Mouse (Mus musculus) heart, embryonic 10.5 days (tissue): ENCODE measurements around the gene Fetub. TPM values are rescaled to one million over a fixed set of nuclear protein-coding genes. Genes with fewer than 3 reads are reported as not detected.

Experiments
- DNase-seq: peaks from one replicate; pipeline ENCODE4 v3.0.0-alpha.2; 2017; ENCODE audit warnings: low spot score
- H3K27ac ChIP-seq: fragments of 300-500 bp; sonication (generic); 2 replicates; pipeline ENCODE4 v1.5.1; 2016; ENCODE audit warnings: mild to moderate bottlenecking
- H3K27me3 ChIP-seq: fragments of 300-500 bp; sonication (generic); 2 replicates; pipeline ENCODE4 v1.6.1; 2016; ENCODE audit warnings: mild to moderate bottlenecking; ENCODE audit not compliant: poor library complexity, insufficient read depth, severe bottlenecking
- H3K36me3 ChIP-seq: fragments of 300-500 bp; sonication (generic); 2 replicates; pipeline ENCODE4 v1.6.1; 2016; ENCODE audit warnings: mild to moderate bottlenecking, moderate library complexity
- H3K4me1 ChIP-seq: fragments of 300-500 bp; sonication (generic); 2 replicates; pipeline ENCODE4 v1.6.1; 2016; ENCODE audit warnings: mild to moderate bottlenecking
- H3K4me3 ChIP-seq: fragments of 300-500 bp; sonication (generic); 2 replicates; pipeline ENCODE4 v1.5.1; 2016; ENCODE audit warnings: mild to moderate bottlenecking, moderate library complexity
- H3K9me3 ChIP-seq: fragments of 300-500 bp; sonication (generic); 2 replicates; pipeline ENCODE4 v1.6.1; 2016; ENCODE audit warnings: mild to moderate bottlenecking, moderate library complexity
- WGBS: fragments of 180-500 bp; shearing (Covaris S2); methylation state at CpG from one replicate; pipeline ENCODE4 v1.1.7; 2016; 5-methylcytosine and 5-hydroxymethylcytosine counted together
- polyA plus RNA-seq: library from polyadenylated mRNA; unstranded; fragments of >200 nt; fragmentation: Nextera tagmentation; extraction: Ambion mirVana; gene quantifications from 2 replicates; pipeline ENCODE4 v1.2.1, GENCODE M21; 2016

Fetub gene
- polyA plus RNA-seq, 1 experiment from 2014 or later = not detected

DNA sequence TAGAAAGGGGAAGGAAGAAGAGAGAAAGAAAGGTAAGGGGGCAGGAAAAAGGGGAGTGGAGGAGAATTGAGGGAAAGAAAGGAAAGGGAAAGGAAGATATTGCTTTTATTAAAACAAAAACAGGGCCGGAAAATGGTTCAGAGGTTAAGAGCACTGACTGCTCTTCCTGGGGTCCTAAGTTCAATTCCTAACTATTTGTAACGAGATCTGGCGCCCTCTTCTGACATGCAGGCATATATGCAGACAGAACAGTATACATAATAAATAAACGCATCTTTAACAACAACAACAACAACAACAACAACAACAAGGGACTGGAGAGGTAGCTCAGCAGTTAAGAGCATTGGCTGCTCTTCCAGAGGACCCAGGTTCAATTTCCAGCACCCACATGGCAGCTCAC is 34.9 kb downstream of the Fetub start:
- no peaks in the 10 kb centered on the region for H3K27me3 ChIP-seq
- no peaks in the 10 kb centered on the region for H3K36me3 ChIP-seq
- no peaks in the 10 kb centered on the region for H3K9me3 ChIP-seq
- H3K27ac ChIP-seq = no peak overlapping the region
- peaks cover 4% of the 10 kb centered on the region; the same call in 1 of the 2 replicates for H3K4me1 ChIP-seq
- DNase-seq = no peak
- H3K4me3 ChIP-seq = no peak overlapping the region
- 31% methylated on average over 4 of the region's 4 CpGs for WGBS

DNA sequence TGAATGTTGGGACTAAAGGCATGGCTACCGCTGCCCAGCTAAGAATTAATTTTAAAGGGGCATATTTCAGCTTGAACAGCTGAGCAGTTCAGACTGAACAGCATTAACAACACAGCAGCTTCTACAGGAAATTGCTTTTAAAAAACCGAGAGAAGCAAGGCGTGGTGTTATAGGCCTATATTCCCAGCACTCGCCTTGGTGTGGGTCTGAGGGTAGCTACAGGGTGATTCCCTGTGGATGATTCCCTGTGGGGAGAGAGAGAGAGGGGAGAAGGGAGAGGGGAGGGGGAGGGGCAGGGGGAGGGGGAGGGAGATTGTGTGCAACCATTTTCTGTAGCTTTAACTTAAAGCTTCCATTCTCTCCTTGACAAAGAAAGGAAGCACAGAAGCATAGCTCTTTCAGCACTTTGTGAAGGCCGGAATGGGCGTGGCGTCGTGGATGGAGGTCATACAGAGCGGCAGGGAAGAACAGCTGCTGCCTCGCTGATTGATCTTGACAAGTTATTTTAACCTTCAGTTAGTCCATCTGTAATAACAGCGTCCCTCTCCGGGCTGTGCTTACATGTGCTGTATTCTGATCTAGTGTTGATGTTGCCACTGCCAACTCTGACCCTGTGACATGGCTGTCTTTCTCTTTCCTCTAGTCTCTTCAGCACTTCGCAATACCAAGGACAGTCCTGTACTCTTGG is 37.4 kb downstream of the Fetub start:
- Histone ChIP-seq H3K4me3 (no peak overlapping the region), H3K27ac (no peak overlapping the region), H3K27me3 (no peaks in the 10 kb centered on the region), H3K4me1 (peaks cover 4% of the 10 kb centered on the region; the same call in 1 of the 2 replicates), H3K9me3 (no peaks in the 10 kb centered on the region), H3K36me3 (no peaks in the 10 kb centered on the region)
- WGBS = 66% methylated on average over 13 of the region's 13 CpGs
- DNase-seq = peak; percentile 56

DNA sequence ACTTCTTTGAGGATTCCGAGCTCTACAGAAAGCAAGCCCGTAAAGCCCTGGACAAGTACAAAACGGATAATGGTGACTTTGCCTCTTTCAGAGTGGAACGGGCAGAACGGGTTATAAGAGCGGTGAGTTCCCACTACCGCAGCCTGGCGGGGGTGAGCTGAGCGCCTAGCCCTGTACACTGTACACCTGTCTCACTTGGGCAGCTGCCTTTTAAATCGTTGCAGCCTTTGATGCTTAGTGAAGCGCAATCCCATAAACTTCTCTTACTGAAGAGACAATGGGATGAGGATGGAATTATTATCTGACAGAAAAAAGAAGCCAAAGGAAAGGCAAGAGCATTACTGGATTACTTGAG is 37.9 kb downstream of the Fetub start:
- Histone ChIP-seq H3K27me3 (no peaks in the 10 kb centered on the region), H3K36me3 (no peaks in the 10 kb centered on the region), H3K9me3 (no peaks in the 10 kb centered on the region), H3K4me1 (peaks cover 4% of the 10 kb centered on the region; the same call in 1 of the 2 replicates), H3K4me3 (no peak overlapping the region), H3K27ac (no peak overlapping the region)
- WGBS = 80% methylated on average over 11 of the region's 11 CpGs
- DNase-seq = no peak

DNA sequence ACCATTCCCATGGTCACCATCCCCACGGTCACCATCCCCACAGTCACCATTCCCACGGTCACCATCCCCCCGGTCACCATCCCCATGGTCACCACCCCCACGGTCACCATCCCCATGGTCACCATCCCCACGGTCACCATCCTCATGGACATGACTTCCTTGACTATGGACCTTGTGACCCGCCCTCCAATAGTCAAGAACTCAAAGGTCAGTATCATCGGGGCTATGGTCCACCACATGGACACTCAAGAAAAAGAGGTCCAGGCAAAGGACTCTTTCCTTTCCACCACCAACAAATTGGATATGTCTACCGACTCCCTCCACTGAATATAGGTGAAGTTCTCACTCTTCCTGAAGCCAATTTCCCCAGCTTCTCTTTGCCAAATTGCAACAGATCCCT is 42.9 kb downstream of the Fetub start:
- 90% methylated on average over 8 of the region's 8 CpGs for WGBS
- no peaks in the 10 kb centered on the region for H3K4me1 ChIP-seq
- no peaks in the 10 kb centered on the region for H3K9me3 ChIP-seq
- no peak overlapping the region for H3K27ac ChIP-seq
- H3K27me3 ChIP-seq = no peaks in the 10 kb centered on the region
- no peak for DNase-seq
- H3K4me3 ChIP-seq = no peak overlapping the region
- no peaks in the 10 kb centered on the region for H3K36me3 ChIP-seq

DNA sequence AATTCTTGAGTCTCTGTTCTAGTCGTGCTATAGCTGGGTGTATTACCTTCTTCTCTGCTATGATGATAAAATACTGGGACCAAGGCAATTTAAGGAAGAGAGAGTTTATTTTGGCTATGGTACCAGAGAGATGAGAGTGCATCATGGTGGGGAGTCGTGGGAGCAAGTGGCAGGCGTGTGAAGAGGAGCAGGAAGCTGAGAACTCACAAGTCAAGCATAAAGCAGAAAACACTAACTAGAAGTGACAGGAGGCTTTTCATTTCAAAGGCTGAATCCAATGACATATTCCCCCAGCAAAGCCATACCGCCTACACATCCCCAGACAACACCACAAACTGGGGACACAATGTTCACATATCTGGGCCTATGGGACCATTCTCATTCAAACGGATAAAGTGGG is 44.1 kb downstream of the Fetub start:
- DNase-seq = no peak
- H3K4me1 ChIP-seq = no peaks in the 10 kb centered on the region
- 77% methylated on average over 5 of the region's 5 CpGs for WGBS

DNA sequence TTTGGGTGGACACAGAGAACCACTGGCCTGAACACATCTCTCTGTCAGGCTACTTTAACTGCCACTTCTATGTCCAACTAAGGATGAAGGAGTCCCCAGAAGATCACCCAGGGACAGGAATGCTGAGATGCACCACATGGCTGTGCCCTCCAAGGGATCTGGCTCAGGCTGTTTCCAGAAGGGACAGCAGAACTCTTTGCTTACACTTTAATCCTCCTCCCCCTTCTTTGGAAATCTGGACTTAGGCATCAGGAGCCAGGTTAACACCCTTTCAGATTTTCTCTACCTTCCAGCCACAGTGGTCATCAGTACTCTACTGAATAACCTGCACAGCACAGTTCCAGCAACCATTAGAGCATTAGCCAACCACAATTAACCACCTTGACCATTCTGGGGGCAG is 45.2 kb downstream of the Fetub start:
- no peak overlapping the region for H3K27ac ChIP-seq
- peak; percentile 39 for DNase-seq
- H3K36me3 ChIP-seq = no peaks in the 10 kb centered on the region
- no peaks in the 10 kb centered on the region for H3K4me1 ChIP-seq
- no peak overlapping the region for H3K4me3 ChIP-seq
- H3K9me3 ChIP-seq = no peaks in the 10 kb centered on the region
- H3K27me3 ChIP-seq = no peaks in the 10 kb centered on the region

More for the DNA sequence above, 44.1 kb downstream of the Fetub start:
- Histone ChIP-seq H3K27me3 (no peaks in the 10 kb centered on the region), H3K36me3 (no peaks in the 10 kb centered on the region), H3K27ac (no peak overlapping the region), H3K4me3 (no peak overlapping the region), H3K9me3 (no peaks in the 10 kb centered on the region)

DNA sequence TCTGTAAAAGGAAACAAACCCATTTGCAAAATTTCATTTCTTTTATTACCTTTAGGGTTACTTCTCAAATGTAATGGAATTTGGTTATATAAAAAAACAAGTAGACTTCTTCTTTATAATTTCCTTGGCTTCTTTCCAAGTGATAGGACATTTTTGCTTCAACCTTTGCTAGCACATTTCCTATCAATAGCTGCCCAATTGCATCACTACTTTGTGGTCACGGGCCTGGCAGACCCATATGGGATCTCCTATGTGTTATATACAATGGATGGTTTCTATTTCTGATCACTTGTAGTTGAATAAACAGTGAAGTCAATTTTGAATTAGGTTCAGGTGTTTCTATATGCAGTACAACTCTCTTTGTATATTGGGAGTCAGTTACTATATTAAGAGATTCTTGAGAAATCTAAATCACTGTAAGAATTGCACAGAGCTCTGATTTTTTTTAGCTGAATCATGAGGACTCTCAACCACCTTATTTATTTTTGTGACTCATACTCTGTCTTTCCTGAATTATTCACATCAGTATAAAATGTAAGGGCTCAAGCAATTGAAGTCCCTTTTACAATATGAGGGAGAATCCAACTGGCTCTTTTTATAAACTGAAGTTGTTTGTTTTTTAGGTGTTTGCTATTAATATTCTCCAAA is 49.4 kb downstream of the Fetub start:
- 64% methylated on average over 1 of the region's 1 CpGs for WGBS
- H3K4me1 ChIP-seq = no peaks in the 10 kb centered on the region
- H3K4me3 ChIP-seq = no peak overlapping the region
- H3K27me3 ChIP-seq = no peaks in the 10 kb centered on the region
- H3K27ac ChIP-seq = no peak overlapping the region
- peak; percentile 55 for DNase-seq
- no peaks in the 10 kb centered on the region for H3K36me3 ChIP-seq
- no peaks in the 10 kb centered on the region for H3K9me3 ChIP-seq

Other genes starting within 250 kb of the Fetub start
- gene Crygs, start 106.8 kb upstream of the Fetub start, polyA plus RNA-seq = 0.15 TPM in 1 of 2 replicates, not detected in the other
- gene Tbccd1, start 60.7 kb upstream of the Fetub start, polyA plus RNA-seq = 24.1 and 26.1 TPM in 2 replicates
- 140 and 150 TPM in 2 replicates for gene Dnajb11, start 60.5 kb upstream of the Fetub start, polyA plus RNA-seq
- 0.73 TPM in 1 of 2 replicates, not detected in the other for gene Ahsg, start 27.1 kb upstream of the Fetub start, polyA plus RNA-seq
- gene Hrg, start 32.7 kb downstream of the Fetub start, polyA plus RNA-seq = 0.08 TPM in 1 of 2 replicates, not detected in the other
- gene Kng2, start 111.1 kb downstream of the Fetub start, polyA plus RNA-seq = 0.13 TPM in 1 of 2 replicates, not detected in the other
- 0.20 and 5.1 TPM in 2 replicates for gene Kng1, start 139.5 kb downstream of the Fetub start, polyA plus RNA-seq
- 163 and 184 TPM in 2 replicates for gene Eif4a2, start 189.1 kb downstream of the Fetub start, polyA plus RNA-seq
- 134 and 158 TPM in 2 replicates for gene Rfc4, start 209.4 kb downstream of the Fetub start, polyA plus RNA-seq
- gene Adipoq, start 228.2 kb downstream of the Fetub start, polyA plus RNA-seq = 0.14 TPM in 1 of 2 replicates, not detected in the other